Mouse (Mus musculus) cerebellum, adult 2 months (tissue): ENCODE data around the gene Etv6.

Experiments used
- CTCF ChIP-seq: fragments of 200-500 bp; IDR thresholded peaks from 2 replicates; pipeline ENCODE4 v1.5.1; 2011; ENCODE audit warnings: low read depth, mild to moderate bottlenecking, control low read depth, low read length, moderate library complexity, borderline replicate concordance; ENCODE audit not compliant: insufficient read depth
- POLR2A ChIP-seq: fragments of 200-500 bp; IDR thresholded peaks from 2 replicates; pipeline ENCODE4 v1.6.1; 2011; ENCODE audit warnings: low read length, control low read depth, borderline replicate concordance; ENCODE audit not compliant: insufficient read depth

DNA sequence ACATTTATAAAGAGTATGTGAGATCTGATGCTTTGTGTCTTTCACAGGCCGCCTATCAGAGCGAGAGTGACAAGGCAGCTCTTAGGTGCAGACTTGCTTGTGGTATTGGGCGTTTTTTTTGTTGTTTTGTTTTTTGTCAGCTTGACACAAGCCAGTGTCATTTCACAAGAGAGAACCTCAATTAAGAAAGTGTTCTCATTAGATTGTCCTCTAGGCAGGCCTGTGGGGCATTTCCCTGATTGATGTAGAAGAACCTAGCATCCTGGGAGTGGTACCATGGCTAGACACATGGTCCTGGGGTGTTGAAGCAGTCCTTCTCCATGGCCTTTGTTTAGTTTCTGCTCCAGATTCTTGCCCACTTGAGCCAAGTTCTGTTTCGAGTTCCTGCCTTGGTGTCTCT lies 31.5 kb downstream of the Etv6 start:
- TF ChIP-seq POLR2A: no peak
- TF ChIP-seq CTCF: no peak
